Mouse (Mus musculus) brain, adult 2 months (tissue): ENCODE results near the gene Rpl34.

ENCODE experiments used
- DNase-seq: peaks from one replicate; pipeline ENCODE4 v3.0.0; 2011; ENCODE audit warnings: low read depth, low spot score

The Rpl34 gene

DNA sequence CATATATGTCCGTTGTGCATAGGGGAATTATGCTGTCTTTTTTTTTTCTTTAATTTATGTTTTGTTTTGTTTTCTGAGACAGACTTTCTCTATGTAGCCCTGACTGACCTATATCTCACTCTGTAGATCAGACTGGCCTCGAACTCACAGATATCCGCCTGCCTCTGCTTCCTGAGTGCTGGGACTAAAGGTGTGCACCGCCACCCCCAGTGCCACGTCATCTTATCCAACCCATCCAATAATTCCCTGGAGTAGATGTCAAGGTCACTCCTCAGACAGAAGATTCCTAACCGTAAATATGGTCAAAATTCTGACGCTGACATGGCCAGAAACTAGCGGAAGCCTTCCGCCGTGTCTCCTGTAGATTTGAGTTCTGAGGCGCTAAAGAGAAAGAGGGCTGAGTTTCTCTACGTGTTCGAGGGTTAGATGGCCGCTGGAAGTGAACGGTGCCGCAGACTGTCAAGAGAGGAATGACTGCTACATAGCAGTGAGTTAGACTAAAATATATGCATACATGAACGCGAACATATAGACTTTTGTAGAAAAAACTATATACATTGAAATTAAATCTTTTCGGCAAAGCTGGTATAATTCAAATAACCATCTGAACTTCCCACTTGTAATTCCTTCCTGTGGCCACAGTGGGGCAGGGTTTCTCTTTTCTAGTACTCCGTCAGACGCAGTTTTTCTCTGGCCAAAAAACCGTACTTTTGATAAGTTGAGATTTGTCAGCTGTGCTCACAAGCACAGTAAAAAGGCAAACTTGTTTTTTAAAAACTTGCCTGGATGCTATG lies 15.2 kb downstream of the Rpl34 start:
- peak; percentile 82 for DNase-seq

DNA sequence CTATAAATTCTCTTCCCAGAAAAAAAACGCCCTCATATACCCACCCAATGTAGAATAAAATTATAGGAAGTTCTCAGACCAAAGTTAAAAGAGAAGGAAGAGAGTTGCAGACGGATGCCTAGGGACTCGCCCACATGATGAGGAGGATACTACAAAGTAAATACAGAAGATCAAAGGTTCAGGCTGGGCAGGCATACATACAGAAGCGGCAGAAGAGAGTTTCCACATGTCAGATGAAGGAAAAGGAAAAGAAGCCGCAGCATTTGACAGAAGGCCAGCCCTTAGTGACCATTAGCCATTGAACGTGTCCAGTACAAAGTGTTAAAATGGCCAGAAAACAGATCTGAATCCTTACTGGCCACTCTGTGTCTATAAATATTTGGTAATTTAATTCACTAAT lies 17.3 kb downstream of the Rpl34 start:
- DNase-seq = no peak

DNA sequence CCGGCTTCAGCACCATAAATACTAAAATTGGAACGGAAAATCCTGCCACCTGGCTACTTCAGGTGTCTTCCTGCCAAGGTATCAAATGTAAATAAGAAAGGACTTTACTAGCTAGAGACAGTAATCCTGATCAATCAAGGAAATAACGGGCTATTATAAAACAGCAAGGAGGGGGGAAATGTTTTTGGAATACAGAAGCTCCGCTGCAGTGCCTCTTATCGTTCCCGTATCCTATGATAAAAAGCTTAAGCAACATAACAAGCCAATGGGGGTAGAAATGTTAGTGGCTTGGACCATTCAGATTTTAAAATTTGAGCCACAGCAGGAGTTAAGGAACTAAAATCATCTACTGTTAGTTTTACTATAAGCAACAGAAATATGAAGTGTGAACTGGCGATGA lies 20.1 kb downstream of the Rpl34 start:
- DNase-seq = no peak

DNA sequence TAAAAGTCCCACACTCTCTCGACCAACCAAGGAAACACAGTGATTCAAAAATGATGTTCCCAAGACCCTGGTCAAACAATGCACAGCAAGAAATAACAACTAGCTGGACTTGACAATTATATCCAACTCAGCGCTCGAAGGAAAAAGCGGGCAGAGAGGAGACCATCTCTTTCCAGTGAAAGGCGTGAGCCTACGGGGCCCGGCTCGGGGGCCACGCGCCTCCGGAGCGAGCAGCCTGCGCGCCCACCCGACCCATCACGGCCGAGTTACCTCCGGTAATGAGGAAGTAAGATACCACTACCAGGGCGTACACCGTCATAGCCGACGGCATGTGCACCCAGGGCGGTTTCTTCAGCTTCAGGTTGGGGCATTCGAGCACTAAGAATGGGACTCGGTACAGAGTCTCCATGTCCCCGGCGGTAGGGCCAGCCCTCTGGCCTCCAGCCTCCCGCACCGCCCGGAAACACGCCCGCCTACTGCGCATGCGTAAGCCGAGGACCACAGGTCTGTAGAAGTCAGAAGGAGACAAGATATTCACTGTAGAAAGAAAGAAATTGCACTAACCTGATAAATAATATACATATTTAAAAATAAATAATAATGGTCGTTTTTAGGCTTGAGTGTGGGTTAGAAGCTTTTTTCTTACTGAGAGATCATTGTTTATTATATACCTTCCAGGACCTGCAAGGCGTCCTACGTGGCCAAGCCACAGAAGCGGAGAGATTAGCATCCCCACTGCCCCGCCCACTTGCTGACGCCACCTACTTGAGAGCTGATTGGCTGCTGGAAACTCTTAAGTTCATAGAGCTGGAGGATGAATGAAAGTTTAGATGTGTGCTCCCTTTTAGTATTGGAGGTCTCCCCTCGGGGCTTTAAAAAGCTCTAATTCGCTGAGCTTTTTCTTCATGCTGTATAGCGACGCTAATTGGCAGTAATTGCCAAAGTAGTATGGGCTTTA lies 21.0 kb downstream of the Rpl34 start, which contains the start of gene Ostc:
Gene Ostc (minus strand): TSS at position 478 of the 958 bp plus-strand sequence.
- DNase-seq = peak; percentile 99

- DNase-seq = peak; percentile 24
Measured at GRCm38 (mm10) chr3:130708529-130708928, 21.7 kb downstream of the Rpl34 start.

DNA sequence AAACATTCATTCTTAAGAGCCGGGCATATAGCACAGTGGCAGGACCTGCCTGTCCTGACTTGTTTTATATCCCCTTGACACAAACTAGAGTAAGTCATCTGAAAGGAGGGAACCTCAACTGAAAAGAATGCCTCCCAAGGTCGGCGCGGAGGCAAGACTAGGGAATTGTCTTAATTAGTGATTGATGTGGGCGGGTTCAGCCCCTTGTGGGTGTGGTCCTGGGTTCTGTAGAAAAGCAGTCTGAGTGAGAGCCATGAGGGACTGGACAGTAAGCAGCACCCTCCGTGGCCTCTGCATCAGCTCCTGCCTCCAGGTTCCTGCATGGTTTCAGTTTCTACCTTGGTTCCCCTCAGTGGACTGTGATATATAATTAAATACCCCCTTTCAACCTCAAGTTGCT lies 27.9 kb downstream of the Rpl34 start:
- DNase-seq = no peak

- DNase-seq = no peak
Measured at GRCm38 (mm10) chr3:130697622-130698021, 32.6 kb downstream of the Rpl34 start.

GRCm38 (mm10) chr3:130694705-130695104 lies 35.5 kb downstream of the Rpl34 start:
- DNase-seq = peak; percentile 36

DNA sequence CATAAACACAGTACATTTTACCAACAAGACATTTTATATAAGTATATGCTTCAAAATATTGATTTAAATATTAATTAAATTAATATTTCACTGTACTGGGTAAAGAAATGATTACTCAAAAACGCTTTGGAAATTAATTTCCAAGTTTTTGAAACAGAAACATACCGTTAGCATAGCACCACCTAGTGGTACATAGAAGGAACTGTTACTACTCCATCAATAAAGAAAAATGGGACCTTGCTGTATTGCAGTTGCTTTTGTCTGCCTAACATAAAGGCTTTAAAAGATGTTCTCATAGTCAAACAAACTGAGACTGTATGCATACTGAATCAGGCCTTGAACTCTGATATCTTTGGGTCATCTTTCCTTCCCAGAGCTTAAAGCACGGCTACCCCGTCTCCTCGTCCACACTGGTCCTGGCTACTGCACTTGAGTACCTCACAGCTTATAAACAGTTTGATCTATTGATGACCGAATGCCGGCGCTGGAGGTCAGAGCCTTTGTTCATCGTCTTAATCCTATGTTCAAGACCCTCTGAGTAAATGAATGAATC lies 36.1 kb downstream of the Rpl34 start:
- DNase-seq = peak; percentile 29

DNA sequence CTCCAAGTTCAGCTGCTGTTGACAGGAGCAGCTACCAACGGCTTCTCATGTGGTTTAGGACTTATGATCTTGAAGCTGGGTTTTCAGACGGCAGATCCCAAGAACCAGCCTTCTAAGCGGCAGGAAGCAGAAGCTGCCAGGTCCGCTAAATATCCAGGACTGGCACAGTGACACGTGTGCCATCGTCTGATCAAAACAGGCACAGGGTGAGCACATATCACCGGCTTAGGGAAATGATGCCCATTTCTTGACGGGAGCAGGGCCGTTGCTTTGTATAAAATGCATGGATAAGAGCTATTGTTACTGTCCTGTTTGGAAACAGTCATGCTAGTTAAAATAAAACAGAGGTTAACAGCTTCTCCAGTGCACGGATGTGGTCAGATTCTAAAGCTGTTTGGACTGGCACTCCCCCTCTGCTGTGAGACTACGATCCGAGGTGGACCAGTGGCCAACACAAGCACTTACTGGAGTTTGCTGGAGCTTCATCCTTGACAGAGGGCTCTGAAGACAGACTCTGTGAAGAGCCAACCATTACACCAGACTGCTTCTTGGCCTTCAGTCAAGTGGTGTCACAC lies 38.5 kb downstream of the Rpl34 start:
- no peak for DNase-seq

DNA sequence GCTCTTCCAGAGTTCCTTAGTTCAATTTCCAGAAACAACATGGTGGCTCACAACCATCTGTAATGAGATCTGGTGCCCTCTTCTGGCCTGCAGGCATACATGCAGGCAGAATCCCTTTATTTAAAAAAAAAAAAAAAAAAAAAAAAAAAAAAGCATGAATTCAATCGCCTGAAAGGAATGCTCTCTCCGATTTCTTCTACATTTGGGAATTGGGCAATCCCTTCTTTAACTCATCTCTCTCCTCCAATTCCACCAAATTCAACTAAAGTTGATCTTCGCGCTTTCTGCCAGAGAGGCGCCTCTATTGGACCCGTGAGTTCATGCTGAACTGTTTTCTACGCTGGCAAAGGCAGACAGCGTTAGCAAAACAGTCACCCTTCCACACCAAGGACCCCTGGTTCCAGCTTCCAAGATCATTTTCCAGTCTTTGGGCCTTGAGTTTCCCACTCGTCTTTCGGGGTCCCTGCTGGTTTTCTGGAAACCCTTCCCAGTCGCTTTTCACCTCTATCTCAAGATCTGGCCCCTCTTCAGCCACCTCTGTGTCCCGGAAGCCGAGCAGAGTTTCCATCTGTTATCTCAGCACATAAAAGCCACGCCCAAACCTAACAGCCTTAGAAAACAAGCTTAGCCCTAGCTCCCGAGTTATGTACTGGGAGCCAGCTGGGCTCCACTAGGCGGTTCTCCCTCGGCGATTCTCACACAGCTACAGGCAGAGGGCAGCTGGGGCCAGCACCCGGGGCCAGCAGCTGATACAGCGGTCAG lies 39.2 kb downstream of the Rpl34 start:
- DNase-seq = peak; percentile 32

DNA sequence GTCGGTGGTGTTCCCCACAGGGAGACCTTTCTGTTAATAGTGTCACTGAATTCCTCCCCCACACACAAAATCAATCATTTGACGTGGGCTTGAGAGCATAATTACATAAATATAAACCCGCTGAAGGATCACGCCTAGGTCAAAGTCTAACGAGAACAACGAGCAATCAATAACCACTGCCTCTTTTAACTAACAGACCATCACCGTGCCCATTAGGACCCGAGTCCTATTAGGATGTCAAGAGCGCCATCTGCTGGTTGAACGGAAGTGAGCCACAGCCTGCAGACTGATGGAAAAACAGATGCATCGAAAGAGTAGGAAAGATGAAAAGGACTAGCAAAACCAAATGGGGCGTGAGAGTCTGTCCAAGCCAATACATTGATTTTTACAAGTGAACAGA lies 40.6 kb downstream of the Rpl34 start:
- DNase-seq = peak; percentile 83

- no peak for DNase-seq
Measured at GRCm38 (mm10) chr3:130687051-130687450, 43.1 kb downstream of the Rpl34 start.

DNA sequence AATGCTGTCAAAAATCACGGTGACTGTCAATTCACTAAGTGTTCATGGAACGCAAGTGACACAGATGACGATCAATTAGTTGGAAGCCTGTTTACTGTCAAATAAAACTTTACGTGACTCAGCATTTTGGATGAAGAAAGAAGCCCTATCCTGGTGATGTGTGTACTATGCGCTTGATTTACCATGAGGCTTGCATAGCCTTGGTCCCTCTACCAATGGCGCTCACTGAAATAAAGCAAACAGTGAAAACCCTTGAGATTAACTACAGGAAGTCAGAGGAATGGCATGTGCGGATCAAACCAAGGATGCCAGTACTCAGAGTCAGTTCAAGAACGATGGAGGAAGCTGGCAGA lies 45.2 kb downstream of the Rpl34 start:
- DNase-seq = no peak

DNA sequence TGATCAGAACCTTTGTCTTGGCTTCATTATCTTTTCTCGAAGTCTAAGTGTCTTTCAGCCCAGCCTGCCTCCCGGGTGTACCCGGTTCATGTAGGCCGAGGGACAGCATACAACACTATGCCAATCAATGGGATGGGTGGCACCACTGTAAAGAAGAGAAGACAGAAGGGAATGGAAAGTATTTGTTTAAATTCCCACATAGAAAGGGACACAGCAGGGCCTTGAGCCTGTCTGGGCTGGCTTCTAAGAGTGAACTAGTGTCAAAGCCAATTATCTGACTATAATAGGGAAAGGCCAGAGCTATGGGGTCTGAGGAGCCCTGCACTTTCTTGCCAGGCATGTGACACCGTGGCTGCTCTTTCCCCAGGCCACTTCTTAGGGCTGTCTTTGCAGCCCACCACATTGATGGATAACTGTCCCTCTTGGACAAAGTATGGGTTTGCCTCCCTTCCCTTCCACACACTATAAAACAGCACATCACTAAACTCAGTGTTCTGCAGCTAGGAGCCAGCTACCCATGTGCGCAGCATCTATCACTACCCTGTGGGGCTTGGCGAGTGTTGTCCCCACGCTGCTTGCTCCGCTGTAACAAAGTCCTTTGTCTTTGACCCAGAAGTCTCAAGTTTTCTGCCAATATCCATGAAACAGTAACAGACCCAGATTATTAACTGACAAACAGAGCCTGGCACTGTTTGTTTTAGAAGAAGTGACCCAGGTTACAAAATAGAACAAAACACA lies 45.8 kb downstream of the Rpl34 start:
- DNase-seq = peak; percentile 35

- DNase-seq = no peak
Measured at GRCm38 (mm10) chr3:130683836-130684235, 46.4 kb downstream of the Rpl34 start.

GRCm38 (mm10) chr3:130682183-130682582 lies 48.0 kb downstream of the Rpl34 start:
- DNase-seq = no peak

GRCm38 (mm10) chr3:130681226-130681625 lies 49.0 kb downstream of the Rpl34 start:
- DNase-seq = no peak

DNA sequence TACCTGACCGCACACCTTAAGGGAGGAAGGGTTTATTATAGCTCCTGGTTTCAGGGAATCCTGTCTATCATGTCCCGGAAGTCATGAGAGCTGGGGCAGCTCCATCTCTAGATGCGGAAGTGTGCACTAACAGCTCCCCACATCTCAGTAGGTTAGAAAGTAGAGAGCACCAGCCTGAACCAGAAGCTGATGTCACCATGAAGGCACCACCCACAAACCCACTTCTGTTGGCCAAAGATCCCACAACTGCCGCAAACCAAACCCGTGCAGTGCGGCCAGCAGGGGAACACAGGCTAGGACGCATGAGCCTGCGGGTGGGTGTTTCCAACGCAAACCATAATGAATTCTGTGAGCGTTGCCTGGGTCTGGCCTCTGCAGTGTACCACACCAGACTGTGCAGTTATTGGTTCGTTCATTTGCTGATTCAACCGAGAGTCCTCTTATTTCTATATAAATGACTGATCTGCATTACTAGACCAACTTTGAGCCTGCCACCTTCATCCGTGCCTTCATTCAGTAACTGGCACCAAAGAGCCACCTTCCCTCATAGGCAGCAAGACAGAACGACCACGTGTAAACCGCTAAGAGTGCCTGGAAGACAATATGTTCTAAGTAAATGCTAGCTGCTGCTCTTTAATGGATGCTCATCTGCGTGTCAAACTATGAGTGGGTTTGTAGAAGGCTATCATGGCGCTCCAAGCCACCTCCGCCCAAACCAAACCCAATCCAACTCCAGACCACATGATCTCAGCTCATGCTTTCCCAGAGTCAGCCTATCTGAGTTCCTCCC lies 52.3 kb downstream of the Rpl34 start:
- DNase-seq = no peak
